Mouse (Mus musculus) limb, embryonic 14.5 days (tissue): ENCODE results near the gene Prrc2c. TPM values are rescaled to one million over a fixed set of nuclear protein-coding genes. Genes with fewer than 3 reads are reported as not detected.
"Not testable (repeated sequence)": the region's sequence is repeated elsewhere in the genome, so short reads cannot be mapped to it uniquely, and the experiment has no call there.

Experiments used
- ATAC-seq: fragments of 200-750 bp; cut with Nextera tagmentation; 2 replicates; pipeline ENCODE4 v1.8.0; 2017; ENCODE audit warnings: low read depth, moderate number of reproducible peaks, moderate TSS enrichment; ENCODE audit not compliant: low FRiP score
- DNase-seq: peaks from one replicate; pipeline ENCODE4 v3.0.0-alpha.2; 2015; ENCODE audit warnings: low spot score
- H3K27ac ChIP-seq: fragments of 300-500 bp; sonication (generic); replicated peaks from 2 replicates; pipeline ENCODE4 v1.5.1; 2014; ENCODE audit warnings: low read depth, mild to moderate bottlenecking, low read length, moderate library complexity, mixed read lengths
- H3K27me3 ChIP-seq: fragments of 300-500 bp; sonication (generic); 2 replicates; pipeline ENCODE4 v1.6.1; 2014; ENCODE audit warnings: low read length, mixed read lengths; ENCODE audit not compliant: control insufficient read depth, insufficient read depth
- H3K36me3 ChIP-seq: fragments of 300-500 bp; sonication (generic); 2 replicates; pipeline ENCODE4 v1.6.1; 2014; ENCODE audit warnings: mild to moderate bottlenecking, low read length, moderate library complexity, mixed read lengths; ENCODE audit not compliant: control insufficient read depth, insufficient read depth
- H3K4me1 ChIP-seq: fragments of 300-500 bp; sonication (generic); 2 replicates; pipeline ENCODE4 v1.6.1; 2014; ENCODE audit warnings: antibody characterized with exemption, low read length, mixed read lengths; ENCODE audit not compliant: control insufficient read depth, insufficient read depth
- H3K4me2 ChIP-seq: fragments of 300-500 bp; sonication (generic); replicated peaks from 2 replicates; pipeline ENCODE4 v1.6.1; 2014; ENCODE audit warnings: low read depth, mild to moderate bottlenecking, low read length, moderate library complexity; ENCODE audit not compliant: severe bottlenecking
- H3K4me3 ChIP-seq: fragments of 300-500 bp; sonication (generic); replicated peaks from 2 replicates; pipeline ENCODE4 v1.5.1; 2014; ENCODE audit warnings: low read length
- H3K9ac ChIP-seq: fragments of 300-500 bp; sonication (generic); 2 replicates; pipeline ENCODE4 v1.6.1; 2014; ENCODE audit warnings: mild to moderate bottlenecking, low read depth, low read length, moderate library complexity; ENCODE audit not compliant: severe bottlenecking
- H3K9me3 ChIP-seq: fragments of 300-500 bp; sonication (generic); 2 replicates; pipeline ENCODE4 v1.6.1; 2016; ENCODE audit warnings: low read length; ENCODE audit not compliant: control insufficient read depth
- POLR2A ChIP-seq: fragments of 200-500 bp; IDR thresholded peaks from 2 replicates; pipeline ENCODE4 v1.8.0; 2012; ENCODE audit warnings: inconsistent platforms, mild to moderate bottlenecking, moderate library complexity, borderline replicate concordance; ENCODE audit not compliant: insufficient read depth, insufficient read length; ENCODE audit errors: extremely low read depth
- WGBS: fragments of 180-500 bp; shearing (Covaris S2); extraction: QIAGEN DNeasy Blood & Tissue Kit; methylation state at CpG from one replicate; pipeline ENCODE4 v1.1.7; 2014; 5-methylcytosine and 5-hydroxymethylcytosine counted together
- polyA plus RNA-seq, 2 experiments: library from polyadenylated mRNA; depleted of rRNA in 1 of 2; stranded (reverse) in 1 of 2; unstranded in 1 of 2; fragments of >200 nt; fragmentation: Nextera tagmentation in 1 of 2; extraction: Ambion mirVana in 1 of 2; gene quantifications; 2 replicates each; pipeline versions ENCODE4 v1.2.1 to v1.2.3; 2012 to 2014

The Prrc2c gene
- polyA plus RNA-seq, 2 experiments = 69.1 to 165 TPM

DNA sequence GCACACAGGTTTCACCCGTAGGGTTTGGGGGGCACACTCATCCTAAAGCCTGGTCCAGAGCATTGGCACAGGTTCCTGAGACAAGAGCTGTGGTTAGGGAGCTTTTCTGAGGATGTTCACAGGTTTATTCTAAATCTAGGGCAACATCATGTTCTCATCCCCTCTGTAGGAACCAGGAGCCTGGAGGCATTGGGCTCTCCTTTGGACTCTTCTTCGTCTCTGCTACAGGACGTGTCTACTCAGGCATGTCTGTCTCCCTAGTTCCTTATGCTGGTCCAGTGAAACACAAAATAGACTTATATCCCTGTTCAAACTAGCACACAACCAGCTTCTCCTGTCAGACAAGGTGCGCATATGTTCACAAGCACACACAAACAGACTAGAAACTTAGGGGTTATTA lies 101.8 kb downstream of the Prrc2c start:
- Histone ChIP-seq H3K4me2 (no peak overlapping the region), H3K27ac (no peak overlapping the region), H3K4me3 (no peak overlapping the region), H3K36me3 (no peaks in the 10 kb centered on the region), H3K4me1 (peaks cover 4% of the 10 kb centered on the region; the same call in 1 of the 2 replicates), H3K27me3 (no peaks in the 10 kb centered on the region), H3K9ac (no peak overlapping the region), H3K9me3 (no peaks in the 10 kb centered on the region)
- ATAC-seq (no peak), DNase-seq (no peak)
- TF ChIP-seq POLR2A = no peak
- 88% methylated on average over 4 of the region's 4 CpGs for WGBS

DNA sequence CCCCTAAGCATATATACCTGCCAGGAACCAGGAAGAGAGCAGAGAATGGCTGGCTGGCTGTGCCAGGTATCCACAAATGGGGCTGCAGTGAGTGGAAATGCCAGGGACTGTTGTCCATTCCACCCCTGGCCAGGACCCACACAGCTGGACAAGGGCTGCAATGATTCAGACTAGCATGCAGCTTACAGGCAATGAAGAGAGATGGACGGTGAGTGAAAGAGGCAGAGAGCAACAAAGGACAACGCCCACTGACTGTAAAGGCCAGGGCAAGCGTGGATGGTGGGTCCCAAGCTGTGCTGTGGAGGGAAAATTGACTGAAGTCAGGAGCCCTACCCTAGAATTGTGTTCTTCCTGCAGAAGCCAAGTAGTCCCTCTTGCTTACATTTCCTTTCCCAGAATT lies 103.8 kb downstream of the Prrc2c start:
- no peak for TF ChIP-seq POLR2A
- 67% methylated on average over 3 of the region's 3 CpGs for WGBS
- DNase-seq (no peak), ATAC-seq (no peak)
- no peak overlapping the region for H3K4me3 ChIP-seq
- no peaks in the 10 kb centered on the region for H3K27me3 ChIP-seq
- no peak overlapping the region for H3K4me2 ChIP-seq
- no peaks in the 10 kb centered on the region for H3K9me3 ChIP-seq
- H3K4me1 ChIP-seq = peaks cover 4% of the 10 kb centered on the region; the same call in 1 of the 2 replicates
- H3K36me3 ChIP-seq = no peaks in the 10 kb centered on the region
- H3K27ac ChIP-seq = no peak overlapping the region
- no peak overlapping the region for H3K9ac ChIP-seq

DNA sequence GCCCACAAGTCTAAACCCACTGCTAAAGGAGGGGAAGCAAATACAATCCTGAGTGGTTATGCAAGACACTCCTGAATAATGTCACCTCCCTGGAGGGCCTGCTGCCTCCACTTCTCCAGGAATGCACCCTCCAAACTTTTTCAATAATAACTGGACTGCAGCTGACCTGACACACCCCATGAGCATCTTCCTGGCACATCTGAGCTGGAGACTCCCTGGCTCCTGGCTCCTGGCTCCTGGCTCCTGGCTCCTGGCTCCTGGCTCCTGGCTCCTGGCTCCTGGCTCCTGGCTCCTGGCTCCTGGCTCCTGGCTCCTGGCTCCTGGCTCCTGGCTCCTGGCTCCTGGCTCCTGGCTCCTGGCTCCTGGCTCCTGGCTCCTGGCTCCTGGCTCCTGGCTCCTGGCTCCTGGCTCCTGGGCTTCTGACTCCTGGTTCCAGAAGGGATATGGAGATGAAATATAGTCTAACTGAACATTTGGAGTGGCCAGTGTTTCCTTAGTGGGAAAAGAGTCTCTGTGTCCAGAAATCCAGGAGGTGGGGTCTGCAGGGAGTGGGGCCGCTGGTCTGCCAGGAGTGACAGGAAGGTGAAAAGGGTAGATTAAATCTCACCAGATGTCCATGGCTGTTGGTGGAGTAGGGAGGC lies 104.9 kb downstream of the Prrc2c start:
- H3K36me3 ChIP-seq, H3K4me2 ChIP-seq, ATAC-seq, H3K27me3 ChIP-seq, H3K4me3 ChIP-seq, H3K9me3 ChIP-seq, H3K4me1 ChIP-seq, H3K27ac ChIP-seq, H3K9ac ChIP-seq, DNase-seq: not testable (repeated sequence)
- 33% methylated on average over 1 of the region's 1 CpGs for WGBS

DNA sequence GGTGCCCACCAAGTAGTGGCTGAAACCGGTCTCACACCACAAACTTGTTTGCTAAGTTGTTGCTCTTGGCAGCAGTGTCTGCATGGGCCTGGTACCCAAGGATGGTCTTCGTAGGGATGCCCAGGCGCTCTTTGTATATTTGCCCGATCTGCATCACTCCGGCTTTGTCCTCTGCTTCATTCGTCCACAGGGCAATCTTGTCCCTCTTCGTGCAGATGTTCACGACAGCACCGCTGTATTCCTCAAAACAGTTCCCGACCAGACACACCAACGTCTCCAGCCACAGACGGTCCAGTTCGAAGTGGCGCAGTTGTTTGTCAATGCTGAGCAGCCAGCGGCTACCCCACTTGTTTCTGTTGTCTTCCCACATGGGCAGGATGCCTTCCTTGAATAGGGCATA lies 112.0 kb downstream of the Prrc2c start:
- not testable (repeated sequence) for H3K27ac ChIP-seq, H3K36me3 ChIP-seq, H3K4me2 ChIP-seq, ATAC-seq, H3K9ac ChIP-seq, H3K4me1 ChIP-seq, H3K9me3 ChIP-seq, DNase-seq, H3K4me3 ChIP-seq, H3K27me3 ChIP-seq
- WGBS = 96% methylated on average over 15 of the region's 15 CpGs

DNA sequence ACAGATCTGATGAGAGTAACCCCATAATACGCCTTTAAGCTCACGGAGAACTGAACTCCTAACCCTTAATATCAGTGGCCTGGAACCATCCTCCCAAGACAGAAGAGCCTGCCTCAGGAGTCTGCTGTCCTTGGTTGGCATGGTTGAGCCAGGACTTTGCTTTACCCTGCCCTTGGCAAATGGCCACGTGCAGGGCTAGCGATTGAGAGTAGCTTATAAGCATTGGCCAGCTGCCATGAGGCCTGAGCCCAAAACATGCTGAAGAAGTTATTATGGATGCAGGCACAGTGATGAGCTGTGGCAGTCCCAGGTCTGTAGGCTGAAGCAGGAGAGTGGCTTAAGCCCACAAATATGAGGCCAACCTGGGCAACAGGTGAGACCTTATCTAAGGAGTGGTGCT lies 112.5 kb downstream of the Prrc2c start:
- not testable (repeated sequence) for H3K4me3 ChIP-seq, DNase-seq, H3K27ac ChIP-seq, H3K36me3 ChIP-seq, H3K27me3 ChIP-seq, H3K4me1 ChIP-seq, H3K9me3 ChIP-seq, ATAC-seq, H3K4me2 ChIP-seq, H3K9ac ChIP-seq
- WGBS = 81% methylated on average over 4 of the region's 4 CpGs

DNA sequence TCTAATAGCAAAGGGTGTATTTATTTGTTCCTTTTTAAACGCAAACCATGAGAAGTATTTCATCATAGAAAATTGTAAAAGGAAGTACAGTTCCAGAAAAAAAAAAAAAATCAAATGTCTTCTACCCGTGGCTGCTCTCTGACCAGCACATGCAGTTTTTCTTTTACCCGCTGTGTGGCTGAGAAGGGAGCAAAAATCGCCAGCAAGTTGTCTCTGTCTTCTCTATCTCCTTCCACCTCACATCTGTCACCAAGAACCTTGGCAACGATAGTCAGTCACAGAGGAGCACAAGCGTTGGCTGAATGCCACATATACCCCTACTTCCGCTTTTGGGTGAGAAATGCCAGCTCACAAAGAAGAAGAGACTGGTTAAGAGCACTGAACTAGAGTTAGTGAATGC lies 115.1 kb downstream of the Prrc2c start:
- Histone ChIP-seq H3K4me2 (no peak overlapping the region), H3K9me3 (no peaks in the 10 kb centered on the region), H3K4me3 (no peak overlapping the region), H3K9ac (no peak overlapping the region), H3K36me3 (no peaks in the 10 kb centered on the region), H3K27me3 (no peaks in the 10 kb centered on the region), H3K27ac (no peak overlapping the region), H3K4me1 (no peaks in the 10 kb centered on the region)
- no peak for DNase-seq
- no peak for TF ChIP-seq POLR2A
- no peak for ATAC-seq
- 68% methylated on average over 7 of the region's 7 CpGs for WGBS
